In the genomic region with DNA sequence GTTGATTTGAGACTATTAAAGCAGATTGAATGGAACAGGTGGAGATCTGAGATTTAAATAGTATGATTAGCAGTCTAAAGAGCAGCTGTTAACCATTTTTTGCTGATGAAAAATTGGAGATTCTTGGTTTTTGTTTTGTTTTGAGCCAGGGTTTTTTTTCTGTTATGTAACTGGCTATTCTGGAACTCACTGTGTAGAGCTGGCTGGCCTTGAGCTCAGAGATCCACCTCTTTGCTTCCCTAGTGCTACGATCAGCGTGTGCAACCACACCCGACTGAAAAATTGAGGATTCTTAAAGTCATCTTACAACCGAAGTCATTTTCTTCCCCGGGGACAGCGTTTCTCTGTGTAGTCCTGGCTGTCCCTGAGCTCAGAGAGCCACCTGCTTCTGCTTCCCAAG, we compare ENCODE assay signal across 11 mouse cellular contexts. TPM values are rescaled to one million over a fixed set of nuclear protein-coding genes. Genes with fewer than 3 reads are reported as not detected.
DNase-seq lines count a peak whose midpoint lies in the region; ATAC-seq and TF ChIP-seq lines count a peak whose summit lies in the region.
"Had no signal": no experiment of that assay in that cellular context is flagged by ENCODE, and none has a peak within 500 bp of the region (broad histone marks: within the 10 kb centered on the region; RNA-seq: fewer than 3 reads in every experiment).

No protein-coding gene starts in this region.

- H3K4me2 ChIP-seq in heart, postnatal 0 days (ENCODE audit: low read depth, low read length): peak overlapping the region; percentile 85
- H3K4me2 ChIP-seq in hindbrain, embryonic 14.5 days (replicated peaks): peak overlapping the region; percentile 71; the same call in 1 of the 2 replicates
- peak overlapping the region; percentile 96 for H3K4me2 ChIP-seq in liver, postnatal 0 days (ENCODE audit: low read depth, low read length)

- no peak for TF ChIP-seq EP300 in heart, postnatal 0 days (IDR thresholded peaks at IDR 0.05; ENCODE audit: low read depth)
- TF ChIP-seq EP300 in liver, postnatal 0 days (IDR thresholded peaks at IDR 0.05; ENCODE audit: low read depth): no peak

- H3K27ac ChIP-seq in heart, postnatal 0 days (ENCODE audit: low read depth): no peak overlapping the region
- H3K27ac ChIP-seq in bone marrow, adult 2 months (ENCODE audit: control insufficient read depth, insufficient read depth, low read depth, low read length, poor library complexity): 0 out of 2 replicates have a peak overlapping the region, but pooled peaks have one; percentile 3
- H3K27ac ChIP-seq in hindbrain, embryonic 14.5 days: no peak overlapping the region
- H3K27ac ChIP-seq in liver, postnatal 0 days (ENCODE audit: low read depth): peak overlapping the region; percentile 68; the same call in 1 of the 2 replicates
- no peak overlapping the region for H3K27ac ChIP-seq in left cerebral cortex, adult 2 months

- WGBS in heart, postnatal 0 days: 60% methylated on average over 6 of the region's 6 CpGs
- 27% methylated on average over 6 of the region's 6 CpGs for WGBS in bone marrow, adult 2 months
- WGBS in hindbrain, embryonic 14.5 days: 80% methylated on average over 6 of the region's 6 CpGs
- 26% methylated on average over 6 of the region's 6 CpGs for WGBS in liver, postnatal 0 days (ENCODE audit: insufficient replicate concordance)

- no peaks in the 10 kb centered on the region for H3K27me3 ChIP-seq in heart, postnatal 0 days (ENCODE audit: control insufficient read depth, insufficient read depth, low read length)
- H3K27me3 ChIP-seq in hindbrain, embryonic 14.5 days (ENCODE audit: control insufficient read depth, insufficient read depth, low read length): no peaks in the 10 kb centered on the region
- no peaks in the 10 kb centered on the region for H3K27me3 ChIP-seq in liver, postnatal 0 days (ENCODE audit: insufficient read depth, low read length)
- H3K27me3 ChIP-seq: Patski had no signal

- no peak for TF ChIP-seq CTCF in heart, postnatal 0 days (IDR thresholded peaks at IDR 0.05; ENCODE audit: low read depth)
- no peak for TF ChIP-seq CTCF in bone marrow, adult 2 months (IDR thresholded peaks at IDR 0.05; ENCODE audit: control insufficient read depth, insufficient read depth, low read length)
- no peak for TF ChIP-seq CTCF in liver, postnatal 0 days (IDR thresholded peaks at IDR 0.05; ENCODE audit: low read depth)
- TF ChIP-seq CTCF in left cerebral cortex, adult 2 months (IDR thresholded peaks at IDR 0.05): no peak

- no peak for ATAC-seq in heart, postnatal 0 days (ENCODE audit: insufficient read depth, low read depth)
- no peak for ATAC-seq in hindbrain, embryonic 14.5 days (ENCODE audit: low FRiP score)
- no peak for ATAC-seq in liver, postnatal 0 days
- ATAC-seq: Patski had no signal

- peaks cover 9% of the 10 kb centered on the region; the same call in 1 of the 2 replicates for H3K36me3 ChIP-seq in heart, postnatal 0 days (replicated peaks; ENCODE audit: control insufficient read depth, insufficient read depth, low read length)
- peaks cover 16% of the 10 kb centered on the region for H3K36me3 ChIP-seq in hindbrain, embryonic 14.5 days (replicated peaks; ENCODE audit: control insufficient read depth, insufficient read depth)
- H3K36me3 ChIP-seq in liver, postnatal 0 days (replicated peaks; ENCODE audit: insufficient read depth, low read length): peaks cover 9% of the 10 kb centered on the region; the same call in 1 of the 2 replicates

- TF ChIP-seq POLR2A in bone marrow, adult 2 months (IDR thresholded peaks at IDR 0.05; ENCODE audit: borderline replicate concordance, control insufficient read depth, low read depth, low read length): no peak

- peak overlapping the region; percentile 36; the same call in 1 of the 2 replicates for H3K9ac ChIP-seq in heart, postnatal 0 days (replicated peaks; ENCODE audit: low read depth, low read length)
- no peak overlapping the region for H3K9ac ChIP-seq in hindbrain, embryonic 14.5 days
- H3K9ac ChIP-seq in liver, postnatal 0 days (replicated peaks): peak overlapping the region; percentile 74

- 0 out of 2 replicates have a peak, but pooled peaks cover 9% of the 10 kb centered on the region for H3K4me1 ChIP-seq in heart, postnatal 0 days (ENCODE audit: control insufficient read depth, insufficient read depth)
- H3K4me1 ChIP-seq in bone marrow, adult 2 months (ENCODE audit: control insufficient read depth, insufficient read depth, low read length): peaks cover 1% of the 10 kb centered on the region; the same call in 1 of the 2 replicates
- H3K4me1 ChIP-seq in hindbrain, embryonic 14.5 days (replicated peaks; ENCODE audit: control insufficient read depth, insufficient read depth, low read length): no peaks in the 10 kb centered on the region; the same call in 1 of the 2 replicates
- peaks cover 34% of the 10 kb centered on the region for H3K4me1 ChIP-seq in liver, postnatal 0 days (ENCODE audit: insufficient read depth)

- no peaks in the 10 kb centered on the region for H3K9me3 ChIP-seq in heart, postnatal 0 days (replicated peaks; ENCODE audit: control insufficient read depth, low read length)
- H3K9me3 ChIP-seq in hindbrain, embryonic 14.5 days (ENCODE audit: control insufficient read depth, low read length): no peaks in the 10 kb centered on the region
- H3K9me3 ChIP-seq in liver, postnatal 0 days (ENCODE audit: low read length): no peaks in the 10 kb centered on the region

- peak overlapping the region; percentile 56 for H3K4me3 ChIP-seq in heart, postnatal 0 days (ENCODE audit: low read depth, low read length)
- peak overlapping the region; percentile 52 for H3K4me3 ChIP-seq in bone marrow, adult 2 months (replicated peaks; ENCODE audit: control insufficient read depth, low read depth, low read length)
- H3K4me3 ChIP-seq in hindbrain, embryonic 14.5 days (replicated peaks; ENCODE audit: low read length): no peak overlapping the region
- H3K4me3 ChIP-seq in liver, postnatal 0 days (ENCODE audit: low read depth, low read length): peak overlapping the region; percentile 70
- no peak overlapping the region for H3K4me3 ChIP-seq in left cerebral cortex, adult 2 months

- intact Hi-C loops in heart, postnatal 14 days (cut with DNase I): no loop called here
- intact Hi-C loops in left cerebral cortex, adult 2 months (cut with DNase I): no loop called here

- DNase-seq in heart, postnatal 0 days (ENCODE audit: low spot score): no peak
- no peak for DNase-seq in heart, postnatal 14 days
- no peak for DNase-seq in hindbrain, embryonic 14.5 days (ENCODE audit: low spot score)
- DNase-seq in liver, postnatal 0 days: no peak
- no peak for DNase-seq in left cerebral cortex, adult 8-10 months (ENCODE audit: low spot score in 2 of 2)
- no peak for DNase-seq in kidney, postnatal 14 days
- no peak for DNase-seq in left cerebral cortex, adult 2 months (ENCODE audit: extremely low spot score in 1 of 2, low spot score in 2 of 2)
- DNase-seq: cerebellum, adult 18-20 months; kidney, adult 2 months had no signal

RNA-seq across cellular contexts. Expression of a gene that starts 0.9 kb away (rescaled TPM):
- total RNA-seq in heart, postnatal 0 days (2014; rRNA removed; ENCODE audit: low replicate concordance): 2.7 and 3.1 TPM in 2 replicates
- polyA plus RNA-seq in heart, postnatal 0 days (2015; fragmentation: Nextera tagmentation; extraction: Ambion mirVana): 1.8 and 2.5 TPM in 2 replicates
- total RNA-seq in heart, postnatal 14 days (2021): under 1 TPM in 1 of 2 experiments, not detected in 1; 0.68 TPM
- 9.5 and 13.9 TPM in 2 replicates for polyA plus RNA-seq in bone marrow, adult 2 months (2011; ENCODE audit: insufficient read depth, insufficient read length, low replicate concordance, missing spikeins)
- 0.40 and 0.91 TPM in 2 replicates for polyA plus RNA-seq in hindbrain, embryonic 14.5 days (2014; fragmentation: Nextera tagmentation; extraction: Ambion mirVana)
- polyA plus RNA-seq in liver, postnatal 0 days (2015; fragmentation: Nextera tagmentation; extraction: Ambion mirVana): 6.9 and 7.1 TPM in 2 replicates
- total RNA-seq in left cerebral cortex, adult 8-10 months (2022): under 1 TPM; 0.25 to 0.60 (median 0.34) TPM
- total RNA-seq in left cerebral cortex, adult 2 months (2021): under 1 TPM; 0.54 to 0.63 TPM

RNA-seq across cellular contexts. Expression of a gene that starts 15.2 kb away (rescaled TPM):
- total RNA-seq in heart, postnatal 0 days (2014; rRNA removed; ENCODE audit: low replicate concordance): 13.1 and 25.4 TPM in 2 replicates
- 15.4 and 18.7 TPM in 2 replicates for polyA plus RNA-seq in heart, postnatal 0 days (2015; fragmentation: Nextera tagmentation; extraction: Ambion mirVana)
- 10 to 100 TPM; 15.5 to 19.6 TPM for total RNA-seq in heart, postnatal 14 days (2021)
- polyA plus RNA-seq in bone marrow, adult 2 months (2011; ENCODE audit: insufficient read depth, insufficient read length, low replicate concordance, missing spikeins): 10.2 and 10.8 TPM in 2 replicates
- 11.5 and 12.4 TPM in 2 replicates for polyA plus RNA-seq in hindbrain, embryonic 14.5 days (2014; fragmentation: Nextera tagmentation; extraction: Ambion mirVana)
- polyA plus RNA-seq in liver, postnatal 0 days (2015; fragmentation: Nextera tagmentation; extraction: Ambion mirVana): 12.4 and 17.8 TPM in 2 replicates
- 10 to 100 TPM; 58.1 to 64.3 (median 61.1) TPM for total RNA-seq in left cerebral cortex, adult 8-10 months (2022)
- 10 to 100 TPM; 69.3 to 77.9 TPM for total RNA-seq in left cerebral cortex, adult 2 months (2021)

RNA-seq across cellular contexts. Expression of a gene that starts 23.5 kb away (rescaled TPM):
- 145 and 159 TPM in 2 replicates for total RNA-seq in heart, postnatal 0 days (2014; rRNA removed; ENCODE audit: low replicate concordance)
- polyA plus RNA-seq in heart, postnatal 0 days (2015; fragmentation: Nextera tagmentation; extraction: Ambion mirVana): 191 and 207 TPM in 2 replicates
- 100 to 1,000 TPM; 162 to 167 TPM for total RNA-seq in heart, postnatal 14 days (2021)
- 35.3 and 57.2 TPM in 2 replicates for polyA plus RNA-seq in bone marrow, adult 2 months (2011; ENCODE audit: insufficient read depth, insufficient read length, low replicate concordance, missing spikeins)
- polyA plus RNA-seq in hindbrain, embryonic 14.5 days (2014; fragmentation: Nextera tagmentation; extraction: Ambion mirVana): 184 and 202 TPM in 2 replicates
- polyA plus RNA-seq in liver, postnatal 0 days (2015; fragmentation: Nextera tagmentation; extraction: Ambion mirVana): 56.9 and 60.3 TPM in 2 replicates
- 10 to 100 TPM; 70.0 to 79.5 (median 71.9) TPM for total RNA-seq in left cerebral cortex, adult 8-10 months (2022)
- total RNA-seq in left cerebral cortex, adult 2 months (2021): 10 to 100 TPM; 60.6 to 66.1 TPM

RNA-seq across cellular contexts. Expression of a gene that starts 40.2 kb away (rescaled TPM):
- 18.2 and 30.5 TPM in 2 replicates for total RNA-seq in heart, postnatal 0 days (2014; rRNA removed; ENCODE audit: low replicate concordance)
- polyA plus RNA-seq in heart, postnatal 0 days (2015; fragmentation: Nextera tagmentation; extraction: Ambion mirVana): 6.8 and 7.2 TPM in 2 replicates
- total RNA-seq in heart, postnatal 14 days (2021): 10 to 100 TPM; 26.1 to 27.9 TPM
- 7.1 and 8.4 TPM in 2 replicates for polyA plus RNA-seq in bone marrow, adult 2 months (2011; ENCODE audit: insufficient read depth, insufficient read length, low replicate concordance, missing spikeins)
- polyA plus RNA-seq in hindbrain, embryonic 14.5 days (2014; fragmentation: Nextera tagmentation; extraction: Ambion mirVana): 10.9 and 12.8 TPM in 2 replicates
- 2.8 TPM in 2 replicates for polyA plus RNA-seq in liver, postnatal 0 days (2015; fragmentation: Nextera tagmentation; extraction: Ambion mirVana)
- 10 to 100 TPM; 20.2 to 21.5 (median 20.9) TPM for total RNA-seq in left cerebral cortex, adult 8-10 months (2022)
- 10 to 100 TPM; 22.2 to 23.2 TPM for total RNA-seq in left cerebral cortex, adult 2 months (2021)

RNA-seq across cellular contexts. Expression of a gene that starts 43.6 kb away (rescaled TPM):
- total RNA-seq in heart, postnatal 0 days (2014; rRNA removed; ENCODE audit: low replicate concordance): 149 and 227 TPM in 2 replicates
- 372 and 387 TPM in 2 replicates for polyA plus RNA-seq in heart, postnatal 0 days (2015; fragmentation: Nextera tagmentation; extraction: Ambion mirVana)
- total RNA-seq in heart, postnatal 14 days (2021): 10 to 100 TPM; 50.0 to 79.2 TPM
- polyA plus RNA-seq in bone marrow, adult 2 months (2011; ENCODE audit: insufficient read depth, insufficient read length, low replicate concordance, missing spikeins): 297 and 423 TPM in 2 replicates
- polyA plus RNA-seq in hindbrain, embryonic 14.5 days (2014; fragmentation: Nextera tagmentation; extraction: Ambion mirVana): 5,273 and 5,278 TPM in 2 replicates
- 249 and 258 TPM in 2 replicates for polyA plus RNA-seq in liver, postnatal 0 days (2015; fragmentation: Nextera tagmentation; extraction: Ambion mirVana)
- total RNA-seq in left cerebral cortex, adult 8-10 months (2022): 1,000 to 10,000 TPM in 1 of 4 experiments, 100 to 1,000 TPM in 3; 935 to 1,017 (median 942) TPM
- 1,000 to 10,000 TPM in 1 of 2 experiments, 100 to 1,000 TPM in 1; 990 to 1,034 TPM for total RNA-seq in left cerebral cortex, adult 2 months (2021)

Comparison
In these comparisons a context has a peak if more than half of its experiments do, and no peak if none do; other contexts are left out.
1. H3K27ac ChIP-seq: peak in bone marrow, adult 2 months (single experiment) and liver, postnatal 0 days (single experiment); none in heart, postnatal 0 days (single experiment), hindbrain, embryonic 14.5 days (single experiment) and left cerebral cortex, adult 2 months (single experiment).
2. H3K4me3 ChIP-seq: peak in heart, postnatal 0 days (single experiment), bone marrow, adult 2 months (single experiment) and liver, postnatal 0 days (single experiment); none in hindbrain, embryonic 14.5 days (single experiment) and left cerebral cortex, adult 2 months (single experiment).
3. Peak in every context shown above with its lines, with median percentiles within 50 percentile points of each other: H3K4me2 ChIP-seq.